Mouse (Mus musculus) testis, adult 2 months (tissue): ENCODE measurements around the gene Huwe1. TPM values are rescaled to one million over a fixed set of nuclear protein-coding genes. Genes with fewer than 3 reads are reported as not detected.
A peak's percentile ranks its signal among the peaks of the same experiment; 100 is the strongest.

Experiments used
- H3K27ac ChIP-seq: fragments of 200-500 bp; 2 replicates; pipeline ENCODE4 v1.5.1; 2012; ENCODE audit warnings: low read depth, low read length; ENCODE audit not compliant: control insufficient read depth, insufficient read depth
- H3K27me3 ChIP-seq: fragments of 200-500 bp; 2 replicates; pipeline ENCODE4 v1.6.1; 2012; ENCODE audit warnings: mild to moderate bottlenecking, low read length, moderate library complexity; ENCODE audit not compliant: control insufficient read depth, insufficient read depth
- H3K36me3 ChIP-seq: fragments of 200-500 bp; 2 replicates; pipeline ENCODE4 v1.6.1; 2012; ENCODE audit warnings: mild to moderate bottlenecking, low read length; ENCODE audit not compliant: control insufficient read depth, insufficient read depth
- H3K4me1 ChIP-seq: fragments of 200-500 bp; 2 replicates; pipeline ENCODE4 v1.6.1; 2012; ENCODE audit warnings: low read length; ENCODE audit not compliant: control insufficient read depth, insufficient read depth
- H3K4me3 ChIP-seq: fragments of 200-500 bp; 2 replicates; pipeline ENCODE4 v1.5.1; 2012; ENCODE audit warnings: low read depth, mild to moderate bottlenecking, low read length, moderate library complexity, mixed read lengths; ENCODE audit not compliant: control insufficient read depth
- CTCF ChIP-seq: fragments of 200-500 bp; IDR thresholded peaks from 2 replicates; pipeline ENCODE4 v1.5.1; 2012; ENCODE audit warnings: low read depth, mild to moderate bottlenecking, inconsistent platforms, low read length, moderate library complexity; ENCODE audit not compliant: control insufficient read depth, insufficient read depth, insufficient replicate concordance
- POLR2A ChIP-seq: fragments of 200-500 bp; IDR thresholded peaks from 2 replicates; pipeline ENCODE4 v1.6.1; 2012; ENCODE audit warnings: low read depth, mild to moderate bottlenecking, inconsistent platforms, low read length, moderate library complexity; ENCODE audit not compliant: control insufficient read depth
- polyA plus RNA-seq: library from polyadenylated mRNA; depleted of rRNA; stranded (reverse); fragments of >200 nt; gene quantifications from 2 replicates; pipeline ENCODE4 v1.2.3, GENCODE M21; 2012; rRNA removed

The Huwe1 gene
- polyA plus RNA-seq = 20.2 and 22.7 TPM in 2 replicates

GRCm38 (mm10) chrX:151800701-151801511 is at the start of gene Huwe1:
Huwe1 (plus strand) TSS chrX:151800807.
- TF ChIP-seq CTCF = no peak
- peak; percentile 38; the same call in 1 of the 2 replicates for TF ChIP-seq POLR2A
- Histone ChIP-seq H3K36me3 (no peaks in the 10 kb centered on the region), H3K4me1 (no peaks in the 10 kb centered on the region), H3K27ac (peak within 1 kb of the TSS; percentile 78), H3K4me3 (peak within 1 kb of the TSS; percentile 85), H3K27me3 (no peaks in the 10 kb centered on the region)

GRCm38 (mm10) chrX:151780348-151780747 is 20.3 kb upstream of the Huwe1 start:
- Histone ChIP-seq H3K4me3 (no peak overlapping the region), H3K27ac (no peak overlapping the region), H3K27me3 (no peaks in the 10 kb centered on the region), H3K4me1 (no peaks in the 10 kb centered on the region), H3K36me3 (no peaks in the 10 kb centered on the region)
- no peak for TF ChIP-seq POLR2A
- no peak for TF ChIP-seq CTCF

- H3K27me3 ChIP-seq = no peaks in the 10 kb centered on the region
- no peaks in the 10 kb centered on the region for H3K4me1 ChIP-seq
- H3K27ac ChIP-seq = no peak overlapping the region
- H3K36me3 ChIP-seq = no peaks in the 10 kb centered on the region
- no peak overlapping the region for H3K4me3 ChIP-seq
- TF ChIP-seq POLR2A (no peak), CTCF (no peak)
These were observed 17.7 kb upstream of the Huwe1 start for GRCm38 (mm10) chrX:151782939-151783338.

GRCm38 (mm10) chrX:151792766-151793165 is 7.8 kb upstream of the Huwe1 start:
- H3K4me1 ChIP-seq = no peaks in the 10 kb centered on the region
- TF ChIP-seq CTCF = no peak
- no peak for TF ChIP-seq POLR2A
- H3K27ac ChIP-seq = no peak overlapping the region
- H3K27me3 ChIP-seq = no peaks in the 10 kb centered on the region
- no peaks in the 10 kb centered on the region for H3K36me3 ChIP-seq
- H3K4me3 ChIP-seq = no peak overlapping the region

- Histone ChIP-seq H3K27ac (no peak overlapping the region), H3K27me3 (no peaks in the 10 kb centered on the region), H3K36me3 (no peaks in the 10 kb centered on the region), H3K4me3 (no peak overlapping the region), H3K4me1 (no peaks in the 10 kb centered on the region)
- TF ChIP-seq CTCF (no peak), POLR2A (no peak)
These were observed 2.6 kb upstream of the Huwe1 start for GRCm38 (mm10) chrX:151797970-151798369.

GRCm38 (mm10) chrX:151802328-151802955 is 1.8 kb downstream of the Huwe1 start:
- H3K27me3 ChIP-seq = no peaks in the 10 kb centered on the region
- TF ChIP-seq CTCF = no peak
- no peak for TF ChIP-seq POLR2A
- peak overlapping the region; percentile 87 for H3K27ac ChIP-seq
- no peaks in the 10 kb centered on the region for H3K4me1 ChIP-seq
- peak overlapping the region; percentile 95 for H3K4me3 ChIP-seq
- no peaks in the 10 kb centered on the region for H3K36me3 ChIP-seq

- Histone ChIP-seq H3K27ac (peak overlapping the region; percentile 87), H3K4me3 (peak overlapping the region; percentile 95), H3K27me3 (no peaks in the 10 kb centered on the region), H3K4me1 (no peaks in the 10 kb centered on the region), H3K36me3 (no peaks in the 10 kb centered on the region)
- TF ChIP-seq CTCF = no peak
- peak; percentile 60 for TF ChIP-seq POLR2A
These were observed 2.6 kb downstream of the Huwe1 start for GRCm38 (mm10) chrX:151802956-151803776.
